Mouse (Mus musculus): ENCODE results near the gene Ttll11. TPM values are rescaled to one million over a fixed set of nuclear protein-coding genes. Genes with fewer than 3 reads are reported as not detected.

Ttll11 gene
- polyA plus RNA-seq, 1 experiment from 2014 or later, result 5.7 TPM

DNA sequence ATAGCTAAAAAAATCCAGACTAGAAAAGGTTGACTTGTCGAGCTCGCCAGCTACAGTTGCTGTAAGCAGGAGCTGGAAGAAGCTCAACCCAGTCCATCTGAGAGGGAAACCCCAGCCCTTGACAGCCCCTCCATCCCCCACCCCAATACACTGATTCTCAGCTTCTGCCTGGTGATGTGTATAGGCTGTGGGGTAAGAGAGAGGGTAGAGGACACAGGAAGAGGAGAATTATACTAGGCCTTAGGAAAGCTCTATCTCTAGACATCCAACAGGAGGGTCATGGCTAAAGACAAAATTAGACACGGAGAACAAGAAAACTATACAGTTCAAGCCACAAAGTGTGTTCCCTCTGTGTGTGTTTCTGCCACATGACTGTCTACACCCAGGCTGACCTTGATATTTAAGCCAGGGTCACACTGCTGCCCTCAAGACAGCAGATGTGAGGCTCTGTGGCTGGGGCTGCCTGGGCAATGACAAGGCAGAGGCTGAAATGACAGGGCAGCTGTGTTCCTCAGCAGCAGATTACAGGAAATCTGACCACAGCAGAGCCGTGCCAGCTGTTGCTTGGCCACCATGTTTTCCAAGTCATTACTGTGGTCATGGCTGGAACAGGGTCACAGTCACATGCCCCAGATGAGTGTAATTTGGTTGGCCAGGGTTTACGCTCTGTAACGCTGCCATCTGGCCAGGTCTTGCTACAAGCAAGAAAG is 81.1 kb downstream of the Ttll11 start:
- H3K4me2 ChIP-seq, result no peak overlapping the region
- 83% methylated on average over 6 of the region's 6 CpGs for WGBS
- H3K27me3 ChIP-seq (replicated peaks), result no peaks in the 10 kb centered on the region
- no peak overlapping the region for H3K9ac ChIP-seq (replicated peaks)
- H3K27ac ChIP-seq (replicated peaks), result no peak overlapping the region
- no peak for ATAC-seq (ENCODE audit: low FRiP score)
- H3K4me1 ChIP-seq, result no peaks in the 10 kb centered on the region
- H3K4me3 ChIP-seq (replicated peaks), result no peak overlapping the region
- no peaks in the 10 kb centered on the region for H3K36me3 ChIP-seq
- H3K9me3 ChIP-seq (replicated peaks), result no peaks in the 10 kb centered on the region

DNA sequence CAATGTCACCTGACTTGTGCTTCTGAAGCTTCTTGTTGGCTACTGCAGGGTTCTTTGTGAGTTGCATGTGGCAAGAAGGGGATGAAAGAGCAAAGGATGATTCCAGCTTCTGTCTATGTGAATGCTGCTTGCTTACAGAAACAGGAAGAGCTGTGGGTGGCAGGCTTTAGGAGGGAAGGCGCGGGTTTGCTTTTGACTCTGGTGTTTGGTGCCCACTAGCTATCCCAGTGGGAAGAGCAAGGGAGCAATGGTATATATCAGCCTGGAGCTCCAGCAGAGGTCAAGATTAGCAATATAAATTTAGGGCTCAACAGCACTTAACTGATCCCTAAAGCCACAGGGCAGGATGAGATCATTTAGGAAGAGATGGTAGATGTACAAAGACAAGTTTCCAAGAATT is 82.6 kb downstream of the Ttll11 start:
- H3K4me3 ChIP-seq (replicated peaks), result no peak overlapping the region
- ATAC-seq (ENCODE audit: low FRiP score), result no peak
- H3K9me3 ChIP-seq (replicated peaks), result no peaks in the 10 kb centered on the region
- H3K4me1 ChIP-seq, result no peaks in the 10 kb centered on the region
- H3K4me2 ChIP-seq, result no peak overlapping the region
- H3K27me3 ChIP-seq (replicated peaks), result no peaks in the 10 kb centered on the region
- H3K36me3 ChIP-seq, result no peaks in the 10 kb centered on the region
- no peak overlapping the region for H3K9ac ChIP-seq (replicated peaks)
- no peak overlapping the region for H3K27ac ChIP-seq (replicated peaks)
- WGBS, result 89% methylated on average over 2 of the region's 2 CpGs

DNA sequence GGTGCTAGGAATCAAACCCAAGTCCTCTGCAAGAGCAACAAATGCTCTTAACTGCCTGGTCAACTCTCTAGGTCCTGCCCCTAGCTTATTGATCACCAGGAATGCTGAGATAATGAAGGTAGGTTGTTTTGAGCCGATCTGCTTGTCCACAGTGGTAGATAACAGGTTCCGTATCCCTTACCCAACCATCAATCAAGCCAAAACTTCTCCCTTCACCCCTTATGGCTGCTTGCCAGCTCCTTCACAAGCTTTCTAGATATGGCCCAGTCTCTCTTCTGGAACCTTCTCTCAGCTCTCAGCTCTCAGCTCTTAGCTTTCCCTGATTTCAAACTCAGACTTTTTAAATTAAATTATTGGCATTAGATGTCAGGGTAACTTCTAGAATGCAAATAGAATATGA is 85.2 kb downstream of the Ttll11 start:
- no peaks in the 10 kb centered on the region for H3K4me1 ChIP-seq
- WGBS, result 84% methylated on average over 2 of the region's 2 CpGs
- H3K4me2 ChIP-seq, result no peak overlapping the region
- no peaks in the 10 kb centered on the region for H3K9me3 ChIP-seq (replicated peaks)
- H3K27me3 ChIP-seq (replicated peaks), result no peaks in the 10 kb centered on the region
- no peaks in the 10 kb centered on the region for H3K36me3 ChIP-seq
- H3K4me3 ChIP-seq (replicated peaks), result no peak overlapping the region
- H3K27ac ChIP-seq (replicated peaks), result no peak overlapping the region
- H3K9ac ChIP-seq (replicated peaks), result no peak overlapping the region
- ATAC-seq (ENCODE audit: low FRiP score), result no peak

DNA sequence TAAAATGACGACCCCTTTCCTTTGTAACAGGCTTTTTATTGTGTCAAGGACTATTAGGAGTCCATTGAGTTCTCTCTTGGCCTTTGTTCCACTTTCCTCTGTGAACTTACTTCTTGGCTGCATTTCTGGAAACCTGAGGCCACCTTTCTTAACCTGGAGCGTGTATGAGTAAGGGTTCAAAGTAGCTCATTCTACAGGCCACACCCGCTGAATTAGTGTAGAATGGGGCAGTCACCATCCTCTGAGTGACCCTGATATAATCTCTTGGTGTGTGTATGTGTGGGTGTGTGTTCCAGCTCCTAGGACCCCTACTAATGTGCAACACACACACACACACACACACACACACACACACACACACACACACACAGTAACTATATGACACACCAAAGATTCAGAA is 89.1 kb downstream of the Ttll11 start:
- Histone ChIP-seq H3K36me3 (no peaks in the 10 kb centered on the region), H3K4me3 (replicated peaks) (no peak overlapping the region), H3K4me1 (no peaks in the 10 kb centered on the region), H3K27me3 (replicated peaks) (no peaks in the 10 kb centered on the region), H3K4me2 (no peak overlapping the region), H3K27ac (replicated peaks) (no peak overlapping the region), H3K9ac (replicated peaks) (no peak overlapping the region), H3K9me3 (replicated peaks) (no peaks in the 10 kb centered on the region)
- ATAC-seq (ENCODE audit: low FRiP score), result no peak
- 49% methylated on average over 3 of the region's 3 CpGs for WGBS

GRCm38 (mm10) chr2:35889776-35890175 is 89.9 kb downstream of the Ttll11 start:
- Histone ChIP-seq H3K4me3 (replicated peaks) (no peak overlapping the region), H3K4me1 (no peaks in the 10 kb centered on the region), H3K9ac (replicated peaks) (no peak overlapping the region), H3K36me3 (no peaks in the 10 kb centered on the region), H3K4me2 (no peak overlapping the region), H3K27ac (replicated peaks) (no peak overlapping the region), H3K27me3 (replicated peaks) (no peaks in the 10 kb centered on the region), H3K9me3 (replicated peaks) (no peaks in the 10 kb centered on the region)
- no peak for ATAC-seq (ENCODE audit: low FRiP score)
- WGBS, result 59% methylated on average over 2 of the region's 2 CpGs

DNA sequence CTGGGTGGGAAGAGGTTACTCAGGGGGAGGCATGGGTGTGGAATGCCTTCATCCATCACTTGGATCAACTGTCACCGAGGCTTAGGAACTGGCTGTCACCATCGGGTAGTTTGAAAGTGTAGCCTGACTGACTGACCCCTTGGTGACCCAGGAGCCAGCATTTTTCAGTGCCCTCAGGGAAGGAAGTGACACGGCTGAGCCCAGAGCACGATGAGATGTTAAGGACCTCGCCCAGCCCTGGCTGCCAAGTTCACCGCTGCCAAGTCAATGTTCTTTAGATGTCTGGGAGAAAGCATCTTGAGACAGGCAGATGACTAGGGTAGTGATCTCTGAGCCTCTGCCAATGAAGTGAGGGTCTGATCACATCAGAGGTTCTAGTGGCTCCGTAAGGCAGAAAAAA is 95.4 kb downstream of the Ttll11 start:
- Histone ChIP-seq H3K9me3 (replicated peaks) (no peaks in the 10 kb centered on the region), H3K4me1 (peaks cover 11% of the 10 kb centered on the region), H3K27ac (replicated peaks) (no peak overlapping the region), H3K4me2 (no peak overlapping the region), H3K36me3 (no peaks in the 10 kb centered on the region), H3K27me3 (replicated peaks) (no peaks in the 10 kb centered on the region), H3K9ac (replicated peaks) (no peak overlapping the region), H3K4me3 (replicated peaks) (no peak overlapping the region)
- ATAC-seq (ENCODE audit: low FRiP score), result no peak
- 52% methylated on average over 7 of the region's 7 CpGs for WGBS

DNA sequence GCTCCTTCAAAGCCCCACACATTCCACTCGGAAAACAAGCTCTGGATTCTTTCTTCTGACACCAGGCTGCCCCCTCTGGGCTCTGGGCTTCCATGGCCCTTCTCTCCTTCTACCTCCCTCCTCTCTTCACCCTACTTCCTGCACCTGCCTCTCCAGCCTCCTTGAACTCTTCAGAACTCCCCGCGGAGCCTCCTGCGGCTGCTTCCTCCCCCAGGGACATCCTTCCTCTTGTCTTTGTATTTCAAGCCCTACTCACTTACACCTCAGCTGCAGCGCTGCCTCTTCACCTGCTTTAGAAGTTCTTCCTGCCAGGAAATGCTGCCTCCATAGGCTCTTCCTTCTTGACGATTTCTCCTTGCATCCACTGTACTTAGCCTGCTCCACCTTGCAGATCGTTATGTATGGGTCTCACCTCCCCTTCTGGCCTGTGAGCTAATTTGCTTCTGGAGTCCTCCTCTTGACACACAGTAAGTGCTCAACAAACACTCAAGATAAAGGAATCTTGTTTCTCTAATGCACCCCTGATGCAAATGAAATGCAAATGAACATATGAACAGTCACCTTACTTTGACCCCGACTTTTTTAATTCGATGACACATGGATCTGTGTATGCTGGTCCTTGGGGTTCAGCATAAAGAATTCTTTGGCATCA is 97.3 kb downstream of the Ttll11 start:
- H3K9me3 ChIP-seq (replicated peaks), result no peaks in the 10 kb centered on the region
- ATAC-seq (ENCODE audit: low FRiP score), result no peak
- WGBS, result 54% methylated on average over 9 of the region's 9 CpGs

GRCm38 (mm10) chr2:35881896-35882295 is 97.8 kb downstream of the Ttll11 start:
- Histone ChIP-seq H3K9ac (replicated peaks) (no peak overlapping the region), H3K4me1 (peaks cover 17% of the 10 kb centered on the region), H3K36me3 (no peaks in the 10 kb centered on the region), H3K27ac (replicated peaks) (no peak overlapping the region), H3K9me3 (replicated peaks) (no peaks in the 10 kb centered on the region), H3K4me2 (no peak overlapping the region), H3K4me3 (replicated peaks) (no peak overlapping the region), H3K27me3 (replicated peaks) (no peaks in the 10 kb centered on the region)
- no peak for ATAC-seq (ENCODE audit: low FRiP score)
- 90% methylated on average over 9 of the region's 9 CpGs for WGBS

More for the DNA sequence above, 97.3 kb downstream of the Ttll11 start:
- peaks cover 11% of the 10 kb centered on the region for H3K4me1 ChIP-seq
- H3K4me2 ChIP-seq, result no peak overlapping the region
- no peaks in the 10 kb centered on the region for H3K27me3 ChIP-seq (replicated peaks)
- H3K36me3 ChIP-seq, result no peaks in the 10 kb centered on the region
- H3K9ac ChIP-seq (replicated peaks), result no peak overlapping the region
- no peak overlapping the region for H3K4me3 ChIP-seq (replicated peaks)
- no peak overlapping the region for H3K27ac ChIP-seq (replicated peaks)

GRCm38 (mm10) chr2:35880362-35880761 is 99.4 kb downstream of the Ttll11 start:
- Histone ChIP-seq H3K4me1 (peaks cover 22% of the 10 kb centered on the region), H3K9ac (replicated peaks) (no peak overlapping the region), H3K36me3 (no peaks in the 10 kb centered on the region), H3K27ac (replicated peaks) (no peak overlapping the region), H3K4me2 (no peak overlapping the region), H3K27me3 (replicated peaks) (no peaks in the 10 kb centered on the region), H3K9me3 (replicated peaks) (no peaks in the 10 kb centered on the region), H3K4me3 (replicated peaks) (no peak overlapping the region)
- 58% methylated on average over 7 of the region's 7 CpGs for WGBS
- no peak for ATAC-seq (ENCODE audit: low FRiP score)

GRCm38 (mm10) chr2:35879887-35880286 is 99.8 kb downstream of the Ttll11 start:
- no peaks in the 10 kb centered on the region for H3K27me3 ChIP-seq (replicated peaks)
- H3K9ac ChIP-seq (replicated peaks), result no peak overlapping the region
- peaks cover 22% of the 10 kb centered on the region for H3K4me1 ChIP-seq
- no peaks in the 10 kb centered on the region for H3K36me3 ChIP-seq
- H3K4me2 ChIP-seq, result no peak overlapping the region
- H3K27ac ChIP-seq (replicated peaks), result no peak overlapping the region
- 86% methylated on average over 4 of the region's 4 CpGs for WGBS
- H3K4me3 ChIP-seq (replicated peaks), result no peak overlapping the region
- no peak for ATAC-seq (ENCODE audit: low FRiP score)
- H3K9me3 ChIP-seq (replicated peaks), result no peaks in the 10 kb centered on the region

GRCm38 (mm10) chr2:35878506-35878905 is 101.2 kb downstream of the Ttll11 start:
- no peak overlapping the region for H3K27ac ChIP-seq (replicated peaks)
- H3K9ac ChIP-seq (replicated peaks), result no peak overlapping the region
- 99% methylated on average over 3 of the region's 3 CpGs for WGBS
- no peaks in the 10 kb centered on the region for H3K36me3 ChIP-seq
- H3K4me1 ChIP-seq, result peaks cover 22% of the 10 kb centered on the region
- H3K27me3 ChIP-seq (replicated peaks), result no peaks in the 10 kb centered on the region
- H3K4me3 ChIP-seq (replicated peaks), result no peak overlapping the region
- H3K9me3 ChIP-seq (replicated peaks), result no peaks in the 10 kb centered on the region
- no peak overlapping the region for H3K4me2 ChIP-seq
- ATAC-seq (ENCODE audit: low FRiP score), result no peak

DNA sequence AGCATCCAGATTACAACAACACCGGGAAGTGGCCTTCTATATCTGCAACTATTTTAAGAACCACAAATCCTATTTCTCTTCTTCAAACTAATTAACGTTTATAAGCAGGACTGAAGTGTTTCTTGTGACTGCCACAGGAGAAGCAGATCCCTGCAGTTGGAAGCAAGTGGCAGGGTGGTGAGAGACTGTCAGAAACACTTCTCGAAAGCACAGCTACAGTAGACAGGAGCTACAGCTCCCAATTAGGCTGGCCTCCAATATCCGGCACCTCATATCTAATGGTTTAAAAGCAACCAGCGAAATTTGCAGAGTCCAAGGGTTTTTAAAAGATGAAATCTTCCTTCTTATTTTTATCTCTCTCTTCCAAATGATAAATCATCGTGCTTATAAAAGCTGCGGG is 104.1 kb downstream of the Ttll11 start:
- 89% methylated on average over 7 of the region's 7 CpGs for WGBS

More for the DNA sequence above, 104.1 kb downstream of the Ttll11 start:
- no peak overlapping the region for H3K4me3 ChIP-seq (replicated peaks)
- no peak overlapping the region for H3K9ac ChIP-seq (replicated peaks)
- ATAC-seq (ENCODE audit: low FRiP score), result no peak
- no peaks in the 10 kb centered on the region for H3K9me3 ChIP-seq (replicated peaks)
- H3K36me3 ChIP-seq, result no peaks in the 10 kb centered on the region
- no peak overlapping the region for H3K27ac ChIP-seq (replicated peaks)
- H3K27me3 ChIP-seq (replicated peaks), result no peaks in the 10 kb centered on the region
- no peak overlapping the region for H3K4me2 ChIP-seq
- H3K4me1 ChIP-seq, result peaks cover 23% of the 10 kb centered on the region
